Mouse (Mus musculus) skeletal muscle tissue, adult 2 months (tissue): ENCODE data around the gene Pcgf5.
"Not testable (repeated sequence)": the region's sequence is repeated elsewhere in the genome, so short reads cannot be mapped to it uniquely, and the experiment has no call there.

Experiments
- DNase-seq: peaks from one replicate; pipeline ENCODE4 v3.0.0-alpha.2; 2012; ENCODE audit warnings: low read depth, low spot score

The Pcgf5 gene

DNA sequence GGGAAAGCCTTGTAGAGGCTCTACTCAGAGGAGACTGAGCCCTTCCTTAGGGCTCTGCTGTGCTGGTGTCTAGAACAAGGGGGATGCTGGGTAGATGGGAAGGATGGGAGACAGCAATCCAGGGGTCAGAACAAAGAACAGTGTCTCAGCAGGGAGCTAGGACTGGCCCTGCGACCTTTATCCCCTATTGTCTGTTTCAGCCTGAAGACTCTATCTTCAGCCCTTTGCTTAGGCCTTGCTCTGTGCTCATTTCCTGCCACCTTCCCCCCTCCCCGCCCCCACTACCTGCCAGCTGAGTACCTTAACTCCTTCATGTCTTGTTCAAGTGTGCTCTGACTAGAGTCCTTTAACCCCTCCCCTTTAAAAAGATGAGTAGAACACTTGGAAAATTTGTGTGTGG is 36.3 kb downstream of the Pcgf5 start:
- DNase-seq: no peak

DNA sequence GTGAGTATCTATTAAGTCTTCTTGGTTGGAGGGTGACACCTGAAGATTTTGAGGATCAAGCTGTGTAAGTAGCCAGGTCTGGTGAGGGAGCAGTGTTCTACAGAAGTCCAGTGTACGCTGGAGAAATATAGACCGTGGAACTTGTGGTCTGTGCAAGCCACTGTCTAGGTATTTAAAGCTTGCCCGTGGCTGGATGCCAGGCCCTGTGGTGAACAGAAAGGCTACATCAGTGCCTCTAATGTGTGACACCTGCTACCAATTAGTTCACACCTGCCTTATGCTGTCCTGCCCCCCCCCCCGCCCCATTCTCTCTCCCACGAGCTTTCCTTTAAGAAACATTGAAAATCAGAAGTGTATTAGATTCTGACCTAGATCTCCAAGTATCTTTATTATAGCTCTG is 40.4 kb downstream of the Pcgf5 start:
- DNase-seq: no peak

DNA sequence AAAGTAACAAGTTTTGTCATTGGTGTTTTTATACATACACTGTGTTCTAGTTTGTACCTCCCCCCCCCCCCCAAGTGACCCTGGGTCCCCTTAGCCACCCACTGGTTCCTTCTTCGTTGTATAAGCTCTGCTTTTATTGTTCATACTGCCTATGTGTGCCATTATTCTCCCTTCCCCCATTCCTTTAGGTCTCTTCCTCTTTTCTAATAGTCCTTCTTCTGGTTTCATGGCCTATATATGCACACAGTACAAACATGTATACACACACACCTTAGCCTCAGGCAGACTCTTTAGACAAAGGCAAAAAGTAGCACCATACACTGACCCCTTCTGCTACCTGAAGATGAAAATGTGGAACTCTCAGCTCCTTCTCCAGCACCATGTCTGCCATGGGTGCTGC is 42.6 kb downstream of the Pcgf5 start:
- DNase-seq: no peak

DNA sequence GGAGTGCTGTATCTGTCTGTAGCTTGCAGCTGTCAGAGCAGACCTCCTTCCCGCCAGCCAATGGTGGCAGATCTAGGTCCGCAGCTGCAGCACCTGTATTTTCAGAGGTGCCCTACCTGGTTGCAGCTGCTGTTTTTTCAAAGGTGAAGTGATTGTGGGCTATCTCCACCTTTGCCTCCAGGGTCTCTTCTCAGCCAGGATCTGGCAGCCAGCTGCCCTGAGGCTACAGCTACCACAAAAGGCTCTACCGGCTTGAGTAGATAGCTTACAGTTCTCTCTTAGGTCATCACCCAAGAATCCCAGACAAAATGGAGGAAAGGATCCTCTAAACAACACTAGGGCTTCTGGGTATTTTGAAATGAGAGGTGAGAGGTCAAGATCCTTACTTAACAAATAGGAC is 50.4 kb downstream of the Pcgf5 start:
- no peak for DNase-seq

DNA sequence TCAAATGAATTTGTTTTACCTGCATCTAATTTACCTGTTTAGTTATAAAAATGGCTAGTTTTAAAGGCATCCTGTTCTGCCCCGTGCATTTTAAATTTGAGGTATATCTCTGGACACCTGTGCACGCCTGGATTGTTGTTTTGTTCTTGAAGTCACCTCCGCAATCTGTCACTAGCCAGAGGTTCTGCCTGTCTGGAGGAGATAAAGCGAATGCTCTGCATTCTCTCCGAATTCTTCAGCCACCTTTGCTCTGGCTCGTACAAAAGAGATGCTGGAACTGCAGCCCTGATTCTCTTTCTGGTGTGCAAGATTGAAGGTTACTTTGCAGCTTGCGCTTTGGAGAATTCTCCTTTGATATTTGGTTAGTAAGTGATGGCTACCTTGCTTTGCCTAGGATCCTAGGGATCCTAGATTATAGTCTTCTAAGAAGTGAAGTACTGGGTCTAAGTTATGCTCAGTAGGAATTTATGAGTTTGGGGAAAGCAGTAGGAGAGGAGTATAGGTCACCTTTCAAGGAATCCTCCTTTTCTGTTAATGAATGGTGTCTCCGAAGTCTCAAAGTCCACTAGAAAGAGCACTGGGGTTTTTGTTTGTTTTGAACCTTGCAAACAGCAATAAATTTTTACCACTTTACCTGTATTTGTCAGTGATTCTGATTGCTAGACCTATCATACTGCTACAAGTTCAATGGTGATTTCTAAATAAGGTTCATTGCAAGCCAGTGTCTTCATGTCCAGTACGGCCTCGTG is 60.4 kb downstream of the Pcgf5 start:
- DNase-seq: no peak

DNA sequence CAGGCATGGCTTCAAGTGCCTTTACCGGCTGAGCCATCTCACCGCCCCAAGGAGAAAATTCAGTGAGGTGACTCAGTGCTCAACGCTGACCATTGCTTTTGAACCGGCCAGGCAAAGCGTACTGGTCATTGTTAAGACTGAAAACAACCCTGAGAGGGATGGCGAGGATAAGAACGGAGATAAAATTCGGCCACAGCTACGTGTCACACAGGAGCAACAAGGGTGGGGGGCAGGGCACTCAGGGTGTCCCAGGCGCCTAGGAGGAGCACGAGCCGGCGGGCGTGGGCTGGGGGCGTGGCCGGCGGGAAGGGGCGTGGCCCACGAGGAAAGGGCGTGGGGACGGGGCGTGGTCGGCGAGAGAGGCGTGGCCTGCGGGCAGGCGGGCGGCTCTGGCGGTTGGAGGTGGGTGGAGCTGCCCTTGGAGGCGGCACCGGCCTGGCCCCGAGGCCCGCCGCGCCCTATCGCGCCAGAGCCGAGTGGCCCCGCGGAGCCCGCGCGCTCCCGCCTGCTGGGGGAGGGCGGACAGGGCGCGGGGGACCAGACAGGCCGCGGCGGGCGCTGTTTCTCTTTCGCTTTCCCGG is 61.3 kb downstream of the Pcgf5 start:
- peak; percentile 93 for DNase-seq

DNA sequence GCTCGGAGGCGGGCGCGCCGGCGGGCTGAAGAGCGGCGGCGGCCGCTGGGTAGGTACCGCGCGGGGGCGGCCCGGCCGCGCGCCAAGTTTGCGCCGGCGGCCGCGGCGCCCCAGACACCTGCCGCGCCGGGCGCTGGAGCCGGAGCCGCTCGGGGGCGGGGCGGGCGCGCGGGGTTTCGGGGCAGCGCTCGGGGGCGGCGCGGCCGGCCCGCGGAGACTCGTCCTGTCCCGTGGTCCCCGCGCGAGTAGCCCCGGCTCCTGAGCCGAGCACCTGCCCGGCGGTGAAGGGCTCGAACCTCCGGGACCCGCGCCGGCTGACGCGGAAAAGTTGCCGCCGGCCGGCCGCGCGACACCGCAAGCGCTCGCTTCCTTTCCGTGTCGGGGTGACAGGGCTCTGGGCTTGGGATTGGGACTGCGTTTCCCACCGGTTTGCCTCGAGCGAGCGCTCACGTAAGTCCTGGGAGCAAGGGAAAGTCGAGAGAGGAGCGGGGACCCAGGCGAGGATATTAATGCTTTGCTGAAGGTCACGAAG is 61.8 kb downstream of the Pcgf5 start:
- no peak for DNase-seq

DNA sequence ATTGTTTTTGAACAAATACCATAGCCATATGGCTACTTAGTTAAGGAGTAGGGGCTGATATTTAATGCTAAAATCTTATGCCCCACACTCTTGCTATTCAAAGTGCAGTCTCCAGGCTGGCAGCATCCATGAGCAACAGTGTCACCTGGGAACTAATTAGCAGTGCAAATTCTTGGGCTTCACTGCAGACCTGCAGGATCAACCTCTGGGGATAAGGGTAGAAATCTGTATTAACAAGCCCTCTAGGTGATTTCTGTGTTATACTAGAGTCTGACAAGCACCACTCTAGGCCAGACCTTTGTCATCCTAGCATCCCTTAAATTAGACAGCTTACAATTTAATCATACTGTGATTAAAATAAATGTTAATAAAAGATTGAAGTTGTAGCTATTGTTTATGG is 71.8 kb downstream of the Pcgf5 start:
- no peak for DNase-seq

DNA sequence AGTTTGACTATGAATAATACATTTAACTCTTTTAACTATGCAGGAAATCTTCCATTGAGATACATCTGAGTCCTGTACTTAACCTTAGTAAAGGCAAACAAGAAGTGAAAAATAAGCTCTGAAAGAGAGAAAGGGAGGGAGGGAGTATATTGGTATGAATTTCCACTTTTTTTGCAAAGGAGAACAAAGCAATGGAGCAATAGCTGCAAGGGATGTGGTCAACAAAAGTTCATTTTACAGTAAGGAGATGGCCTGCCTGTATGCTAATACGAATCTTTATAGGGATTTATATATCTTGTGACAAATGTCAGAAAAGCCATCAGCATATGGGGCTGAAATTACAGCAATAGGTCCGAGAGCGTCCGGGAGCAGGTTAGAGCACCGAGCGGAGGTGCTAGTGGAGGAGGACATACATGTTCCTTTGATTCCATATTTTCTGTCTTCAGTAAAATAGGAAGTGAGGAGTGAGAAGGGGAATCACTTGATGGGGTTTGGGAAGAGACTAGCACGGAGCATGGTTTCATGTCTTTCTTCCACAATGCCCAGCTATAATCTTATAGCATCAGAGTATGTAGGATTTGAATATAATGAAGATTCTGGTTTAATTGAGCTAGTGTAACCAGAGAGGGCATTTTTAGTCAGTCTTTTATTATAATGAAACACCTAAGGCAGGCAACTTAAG is 79.2 kb downstream of the Pcgf5 start:
- no peak for DNase-seq

DNA sequence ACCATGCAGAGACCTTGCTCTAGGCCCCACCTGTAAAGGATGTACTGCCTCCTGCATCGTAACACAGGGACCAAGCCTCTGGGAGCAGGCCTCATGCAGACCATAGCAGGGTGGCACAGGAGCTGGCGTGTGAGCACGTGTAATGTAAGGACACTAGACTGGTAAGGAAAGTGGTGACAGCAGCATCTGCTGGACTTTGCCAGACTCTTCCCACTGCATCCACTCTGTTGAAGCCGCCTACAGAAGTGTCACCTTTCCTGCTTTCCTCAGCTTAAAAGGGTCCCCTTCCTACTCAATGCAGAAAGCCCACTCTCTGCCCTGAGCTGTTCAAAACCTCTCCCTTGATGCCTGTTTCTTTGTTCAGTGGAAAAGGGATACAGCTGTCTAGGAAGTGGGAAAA is 80.0 kb downstream of the Pcgf5 start:
- DNase-seq: no peak

DNA sequence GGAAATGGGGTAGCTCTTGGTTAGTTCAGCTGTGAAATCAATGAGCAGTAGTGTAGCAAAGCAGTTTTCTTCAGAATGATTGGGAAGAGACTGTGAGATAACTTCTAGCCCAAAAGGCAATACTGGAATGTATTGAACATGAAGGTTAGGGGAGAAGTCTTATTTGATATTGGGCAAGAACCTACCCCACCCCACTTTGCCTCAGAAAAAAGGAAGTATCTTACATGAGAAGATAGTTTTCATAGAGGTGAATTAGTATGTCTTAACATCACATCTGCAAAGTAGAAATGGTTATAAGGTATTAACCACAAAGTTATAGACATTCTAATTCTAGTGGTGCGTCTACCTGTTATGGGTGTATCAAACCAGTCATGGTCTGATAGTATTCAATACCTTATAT is 81.2 kb downstream of the Pcgf5 start:
- DNase-seq: no peak

DNA sequence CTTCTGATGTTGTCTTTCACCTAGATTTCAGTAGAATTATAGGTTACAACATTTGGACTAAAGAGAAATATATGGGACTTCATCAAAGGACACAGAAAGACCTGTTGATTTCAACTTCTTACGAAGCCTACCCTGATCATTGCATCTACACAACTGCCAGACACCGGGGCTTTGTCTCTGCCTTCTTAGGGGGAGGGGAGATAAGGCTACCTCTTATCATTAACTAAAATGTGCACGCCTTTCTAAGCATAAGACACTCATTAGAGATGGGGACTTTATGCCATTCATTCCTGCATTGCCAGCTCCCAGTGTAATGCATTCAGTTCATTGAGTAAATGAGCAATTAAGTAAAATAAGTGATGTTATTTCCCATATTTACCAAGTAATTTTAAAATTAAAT is 85.1 kb downstream of the Pcgf5 start:
- no peak for DNase-seq

DNA sequence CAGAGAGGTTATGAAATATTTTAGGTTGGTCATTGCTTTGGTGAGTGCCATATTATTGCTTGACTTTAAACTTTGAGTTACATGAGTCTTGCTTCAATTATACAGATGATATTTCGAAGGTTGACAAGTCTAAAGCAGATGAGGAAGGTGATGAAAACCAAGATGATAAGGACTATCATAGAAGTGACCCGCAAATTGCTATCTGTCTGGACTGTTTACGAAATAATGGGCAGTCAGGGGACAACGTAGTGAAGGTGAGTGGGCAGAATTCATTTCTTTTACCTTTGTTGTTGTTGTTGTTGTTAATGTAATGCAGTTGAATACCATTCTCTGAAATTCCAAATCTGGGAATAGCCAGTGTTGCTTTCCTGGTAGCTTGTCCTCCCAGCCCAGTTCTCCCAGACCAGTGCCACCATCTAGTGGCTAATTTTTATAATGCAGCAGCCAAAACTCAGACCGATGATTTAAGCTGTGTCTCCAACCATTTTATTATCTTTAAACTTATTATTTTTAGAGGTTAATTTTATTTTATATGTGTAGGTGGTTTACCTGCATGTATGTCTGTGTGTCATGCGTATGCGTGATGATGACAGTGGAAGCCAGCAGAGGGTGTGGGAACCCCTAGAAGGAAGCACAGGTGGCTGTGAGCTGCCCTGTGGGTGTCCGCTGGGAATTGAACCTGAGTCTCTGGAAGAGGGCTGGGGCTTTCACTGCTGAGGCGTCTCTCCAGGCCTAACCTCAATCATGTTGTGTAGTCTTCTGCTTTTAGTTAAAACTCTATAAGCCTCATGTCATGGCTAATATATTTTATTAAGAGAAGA is 92.0 kb downstream of the Pcgf5 start:
- DNase-seq: peak; percentile 10

DNA sequence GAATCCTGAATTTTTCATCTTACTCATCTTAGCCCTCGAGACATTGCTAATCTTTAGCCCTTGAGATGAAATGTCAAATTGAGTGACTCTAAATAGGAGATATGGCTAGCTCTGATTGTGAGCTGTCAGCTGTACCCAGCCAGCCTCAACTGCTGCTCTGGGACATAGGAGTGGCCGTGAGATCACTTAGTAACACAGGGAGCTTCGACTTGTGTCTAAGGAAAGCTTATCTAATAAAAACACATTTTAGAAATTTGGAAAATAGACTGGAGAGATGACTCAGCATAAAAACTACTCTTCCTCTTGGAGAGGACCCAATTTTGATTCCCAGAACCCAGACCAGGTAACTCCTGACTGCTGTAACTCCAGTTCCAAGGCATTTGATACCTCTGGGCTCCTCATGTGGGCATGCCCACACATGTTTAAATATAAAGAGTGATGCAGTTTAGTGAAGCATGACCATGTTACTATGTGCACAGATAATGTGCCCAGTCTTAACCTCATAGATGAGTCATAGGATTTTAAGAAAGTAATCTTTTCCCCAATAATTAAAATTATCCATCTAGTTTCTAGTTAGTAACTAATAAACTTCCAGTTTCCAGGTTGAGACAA is 103.0 kb downstream of the Pcgf5 start:
- DNase-seq: no peak

DNA sequence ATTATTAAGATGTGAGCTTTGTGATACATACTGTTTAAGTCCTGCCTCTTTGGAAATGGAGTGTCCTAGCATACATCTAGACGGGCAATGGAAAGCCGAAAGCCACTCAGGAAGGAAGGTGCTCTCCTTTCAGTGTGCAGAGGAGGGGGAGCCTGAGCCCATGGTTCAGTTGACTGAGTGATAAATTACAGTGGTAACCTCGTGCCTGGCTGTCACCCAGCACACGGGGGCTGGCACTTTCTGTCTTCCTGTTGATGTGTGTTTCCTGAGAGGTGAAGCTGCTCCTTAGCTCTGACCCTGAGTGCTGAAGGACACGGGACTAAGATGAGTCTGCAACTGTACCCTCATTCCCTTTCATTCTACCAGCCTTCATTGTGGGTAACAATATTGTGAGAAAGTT is 103.6 kb downstream of the Pcgf5 start:
- DNase-seq: no peak

DNA sequence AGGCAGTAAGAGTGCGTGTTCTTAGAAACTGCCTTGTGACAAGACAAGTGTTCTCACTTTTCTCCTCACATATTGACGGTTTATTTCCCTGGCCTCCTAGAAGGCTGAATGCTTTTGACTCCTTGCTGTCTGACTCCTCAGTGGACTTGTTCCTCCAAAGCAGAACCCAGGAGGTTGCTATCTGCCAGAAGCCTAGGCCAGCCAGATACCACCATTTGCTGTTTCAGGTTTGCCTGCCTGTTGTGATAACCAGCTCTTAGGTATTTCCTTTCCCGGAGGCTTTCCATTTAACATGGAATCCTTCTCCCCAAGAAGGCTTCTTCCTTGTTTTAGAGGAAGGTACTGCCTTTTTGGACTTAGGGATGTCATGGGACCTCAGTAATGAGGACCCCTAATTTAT is 104.1 kb downstream of the Pcgf5 start:
- DNase-seq: not testable (repeated sequence)

DNA sequence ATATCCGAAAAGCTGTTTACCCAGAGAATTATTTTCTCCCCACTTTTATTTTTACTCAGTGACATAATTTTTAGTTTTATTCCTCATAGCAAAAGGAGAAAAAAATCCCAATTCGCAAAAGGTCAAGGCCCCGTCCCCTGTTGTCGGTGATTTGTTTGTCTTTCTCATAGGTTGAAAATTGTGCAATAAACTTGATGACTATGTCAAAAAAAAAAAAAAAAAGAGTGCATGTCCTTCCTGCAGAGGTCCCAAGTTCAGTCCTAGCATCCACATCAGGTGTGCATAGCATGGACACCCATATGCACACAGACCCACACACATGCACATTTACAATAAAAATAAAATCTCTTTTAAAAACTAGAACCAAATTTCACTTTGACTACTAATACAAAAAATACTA is 105.3 kb downstream of the Pcgf5 start:
- DNase-seq: no peak

DNA sequence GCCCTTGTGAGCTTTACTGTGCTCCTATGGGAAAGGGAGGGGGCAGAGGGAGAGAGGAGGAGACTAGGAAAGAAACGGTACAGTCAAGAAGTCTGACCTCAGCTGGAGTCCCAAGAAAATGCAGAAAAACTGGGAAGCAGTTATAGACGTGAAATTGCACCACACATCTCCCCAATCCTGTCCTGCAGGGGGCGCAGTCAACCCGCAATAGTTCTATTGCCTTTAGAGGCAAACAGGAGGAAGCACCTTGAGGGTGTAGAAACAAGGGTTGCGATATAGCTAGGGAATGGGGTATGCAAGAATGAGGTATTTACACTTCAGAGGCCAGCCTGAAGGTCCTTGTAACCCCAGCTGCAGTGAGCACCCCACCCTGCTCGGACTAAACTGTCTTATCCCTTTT is 122.0 kb downstream of the Pcgf5 start:
- DNase-seq: peak; percentile 41

DNA sequence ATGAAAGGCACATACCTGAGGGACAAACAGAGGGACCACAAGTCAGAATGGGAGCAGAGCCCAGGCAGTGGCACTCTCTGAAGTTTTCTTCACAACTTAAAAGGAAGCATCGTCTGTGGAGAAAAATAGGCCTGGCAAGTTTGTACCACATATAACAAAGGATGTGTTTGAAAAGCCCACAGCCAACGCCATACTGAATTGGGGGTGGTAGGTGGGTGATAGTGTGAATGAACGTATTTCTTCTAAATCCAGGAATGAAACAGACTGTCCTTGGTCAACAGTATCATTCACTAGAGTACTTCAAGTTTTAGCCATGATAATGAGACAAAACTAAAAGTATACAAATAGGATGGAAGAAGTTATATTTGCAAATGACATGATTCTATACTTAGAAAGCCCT is 123.2 kb downstream of the Pcgf5 start:
- no peak for DNase-seq

DNA sequence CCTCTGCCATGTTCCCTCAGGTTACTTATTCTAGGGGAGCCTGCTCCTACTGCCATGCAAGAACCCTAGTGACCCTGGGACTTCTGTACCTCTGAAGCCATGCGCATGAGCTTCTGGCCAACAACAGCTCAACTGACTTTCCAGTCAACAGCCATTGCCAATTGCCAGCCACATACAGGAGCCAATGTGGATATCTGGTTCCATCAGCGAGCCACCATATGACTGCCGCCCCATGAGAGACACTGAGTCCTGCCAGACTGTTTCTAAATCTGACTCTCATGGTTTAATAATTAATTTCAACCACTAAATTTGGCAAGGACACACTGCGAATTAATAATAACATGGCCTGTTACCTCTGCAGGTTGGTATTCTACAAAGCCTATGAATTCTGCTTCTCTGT is 128.5 kb downstream of the Pcgf5 start:
- peak; percentile 78 for DNase-seq

DNA sequence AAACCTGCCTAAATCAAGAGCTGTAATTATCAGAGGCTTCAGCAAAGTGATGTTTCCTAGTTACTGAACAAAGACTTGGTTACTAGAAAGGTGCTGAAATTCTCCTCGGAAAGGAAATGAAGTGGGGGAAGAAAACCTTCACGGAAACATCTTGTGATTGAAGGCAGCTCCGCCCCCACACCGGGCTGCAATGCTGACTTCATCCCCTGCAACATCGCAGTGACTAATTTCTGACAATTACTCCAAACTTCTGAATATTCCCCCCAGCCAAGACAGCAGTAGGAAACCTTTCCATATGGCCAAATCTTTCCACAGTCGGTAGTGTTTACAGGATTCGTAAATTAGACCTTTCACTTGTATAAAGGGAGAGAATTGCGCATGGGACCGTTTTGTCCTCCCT is 129.0 kb downstream of the Pcgf5 start:
- no peak for DNase-seq

DNA sequence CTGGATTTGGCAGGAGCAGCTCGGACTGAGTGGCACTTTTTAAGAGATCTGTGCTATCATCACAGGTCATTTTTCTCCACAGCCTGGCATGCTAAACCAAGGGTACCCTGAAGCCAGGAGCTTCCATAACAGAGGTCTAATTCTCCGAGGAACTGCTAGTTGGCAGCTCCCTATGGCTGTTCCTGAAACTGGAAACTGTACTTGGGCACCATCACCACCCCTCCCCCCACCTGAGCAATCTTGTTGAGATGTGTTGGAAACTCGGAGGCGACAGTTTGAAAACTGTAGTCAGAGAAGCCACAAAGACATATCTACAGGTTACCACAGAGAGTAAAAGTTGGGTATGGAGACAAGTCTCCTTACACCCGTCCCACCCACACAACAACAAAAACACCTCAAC is 129.6 kb downstream of the Pcgf5 start:
- DNase-seq: no peak
